Mouse (Mus musculus) neural tube, embryonic 15.5 days (tissue): ENCODE results near the gene Syn2. TPM values are rescaled to one million over a fixed set of nuclear protein-coding genes. Genes with fewer than 3 reads are reported as not detected.

Source experiments
- ATAC-seq: fragments of 200-750 bp; cut with Nextera tagmentation; 2 replicates; pipeline ENCODE4 v1.8.0; 2017; ENCODE audit warnings: mild to moderate bottlenecking, moderate TSS enrichment, moderate library complexity; ENCODE audit not compliant: low FRiP score
- H3K27ac ChIP-seq: fragments of 300-500 bp; sonication (generic); replicated peaks from 2 replicates; pipeline ENCODE4 v1.5.1; 2015; ENCODE audit warnings: mild to moderate bottlenecking, inconsistent platforms
- H3K27me3 ChIP-seq: fragments of 300-500 bp; sonication (generic); replicated peaks from 2 replicates; pipeline ENCODE4 v1.6.1; 2015; ENCODE audit warnings: inconsistent platforms
- H3K36me3 ChIP-seq: fragments of 300-500 bp; sonication (generic); 2 replicates; pipeline ENCODE4 v1.6.1; 2015; ENCODE audit warnings: inconsistent platforms
- H3K4me1 ChIP-seq: fragments of 300-500 bp; sonication (generic); 2 replicates; pipeline ENCODE4 v1.6.1; 2015; ENCODE audit warnings: inconsistent platforms
- H3K4me2 ChIP-seq: fragments of 300-500 bp; sonication (generic); 2 replicates; pipeline ENCODE4 v1.6.1; 2015; ENCODE audit warnings: inconsistent platforms, mild to moderate bottlenecking, moderate library complexity
- H3K4me3 ChIP-seq: fragments of 300-500 bp; sonication (generic); replicated peaks from 2 replicates; pipeline ENCODE4 v1.5.1; 2015; ENCODE audit warnings: mild to moderate bottlenecking, inconsistent platforms
- H3K9ac ChIP-seq: fragments of 300-500 bp; sonication (generic); replicated peaks from 2 replicates; pipeline ENCODE4 v1.6.1; 2015; ENCODE audit warnings: mild to moderate bottlenecking, inconsistent platforms
- H3K9me3 ChIP-seq: fragments of 300-500 bp; sonication (generic); replicated peaks from 2 replicates; pipeline ENCODE4 v1.6.1; 2016; ENCODE audit warnings: inconsistent platforms
- WGBS: fragments of 180-500 bp; shearing (Covaris S2); methylation state at CpG from one replicate; pipeline ENCODE4 v1.1.7; 2015; ENCODE audit warnings: mixed read lengths; 5-methylcytosine and 5-hydroxymethylcytosine counted together
- polyA plus RNA-seq: library from polyadenylated mRNA; unstranded; fragments of >200 nt; fragmentation: Nextera tagmentation; extraction: Ambion mirVana; gene quantifications from 2 replicates; pipeline ENCODE4 v1.2.1, GENCODE M21; 2015

Gene Syn2
- polyA plus RNA-seq, 1 experiment from 2014 or later: 73.3 TPM

GRCm38 (mm10) chr6:115181094-115181493, 46.4 kb downstream of the Syn2 start:
- H3K27me3 ChIP-seq: no peaks in the 10 kb centered on the region

GRCm38 (mm10) chr6:115191111-115191510, 56.4 kb downstream of the Syn2 start:
- no peaks in the 10 kb centered on the region for H3K27me3 ChIP-seq
- H3K9me3 ChIP-seq: no peaks in the 10 kb centered on the region
- no peak overlapping the region for H3K9ac ChIP-seq
- WGBS: 75% methylated on average over 7 of the region's 7 CpGs
- no peak for ATAC-seq
- no peak overlapping the region for H3K4me2 ChIP-seq
- no peaks in the 10 kb centered on the region for H3K4me1 ChIP-seq
- no peak overlapping the region for H3K4me3 ChIP-seq
- H3K27ac ChIP-seq: no peak overlapping the region
- no peaks in the 10 kb centered on the region for H3K36me3 ChIP-seq

More at GRCm38 (mm10) chr6:115181094-115181493, 46.4 kb downstream of the Syn2 start:
- Histone ChIP-seq H3K27ac (no peak overlapping the region), H3K4me1 (no peaks in the 10 kb centered on the region), H3K9me3 (no peaks in the 10 kb centered on the region), H3K36me3 (no peaks in the 10 kb centered on the region), H3K4me2 (no peak overlapping the region), H3K9ac (no peak overlapping the region), H3K4me3 (no peak overlapping the region)
- 71% methylated on average over 2 of the region's 2 CpGs for WGBS
- ATAC-seq: no peak

GRCm38 (mm10) chr6:115200753-115201152, 66.1 kb downstream of the Syn2 start:
- Histone ChIP-seq H3K4me2 (no peak overlapping the region), H3K4me1 (no peaks in the 10 kb centered on the region), H3K27me3 (no peaks in the 10 kb centered on the region), H3K4me3 (no peak overlapping the region), H3K36me3 (no peaks in the 10 kb centered on the region), H3K27ac (no peak overlapping the region), H3K9me3 (no peaks in the 10 kb centered on the region), H3K9ac (no peak overlapping the region)
- ATAC-seq: no peak
- 88% methylated on average over 3 of the region's 3 CpGs for WGBS

- Histone ChIP-seq H3K9ac (no peak overlapping the region), H3K4me2 (no peak overlapping the region), H3K36me3 (no peaks in the 10 kb centered on the region), H3K4me1 (no peaks in the 10 kb centered on the region), H3K9me3 (no peaks in the 10 kb centered on the region), H3K27ac (no peak overlapping the region), H3K27me3 (no peaks in the 10 kb centered on the region), H3K4me3 (no peak overlapping the region)
- no peak for ATAC-seq
- 76% methylated on average over 3 of the region's 3 CpGs for WGBS
These were observed 68.3 kb downstream of the Syn2 start for GRCm38 (mm10) chr6:115203029-115203428.

- no peak overlapping the region for H3K27ac ChIP-seq
- ATAC-seq: no peak
- 78% methylated on average over 2 of the region's 2 CpGs for WGBS
These were observed 75.5 kb downstream of the Syn2 start for GRCm38 (mm10) chr6:115210187-115210586.

GRCm38 (mm10) chr6:115210820-115211219, 76.1 kb downstream of the Syn2 start:
- no peaks in the 10 kb centered on the region for H3K4me1 ChIP-seq
- H3K27ac ChIP-seq: no peak overlapping the region
- H3K9me3 ChIP-seq: no peaks in the 10 kb centered on the region
- H3K4me3 ChIP-seq: no peak overlapping the region
- no peaks in the 10 kb centered on the region for H3K36me3 ChIP-seq
- no peak overlapping the region for H3K4me2 ChIP-seq
- no peak for ATAC-seq
- H3K9ac ChIP-seq: no peak overlapping the region
- no peaks in the 10 kb centered on the region for H3K27me3 ChIP-seq
- 89% methylated on average over 3 of the region's 3 CpGs for WGBS

More at GRCm38 (mm10) chr6:115210187-115210586, 75.5 kb downstream of the Syn2 start:
- Histone ChIP-seq H3K4me1 (no peaks in the 10 kb centered on the region), H3K27me3 (no peaks in the 10 kb centered on the region), H3K9ac (no peak overlapping the region), H3K4me3 (no peak overlapping the region), H3K36me3 (no peaks in the 10 kb centered on the region), H3K4me2 (no peak overlapping the region), H3K9me3 (no peaks in the 10 kb centered on the region)

- H3K27ac ChIP-seq: no peak overlapping the region
- H3K36me3 ChIP-seq: no peaks in the 10 kb centered on the region
- H3K4me2 ChIP-seq: no peak overlapping the region
- no peaks in the 10 kb centered on the region for H3K9me3 ChIP-seq
- WGBS: 67% methylated on average over 5 of the region's 5 CpGs
- ATAC-seq: no peak
- no peak overlapping the region for H3K4me3 ChIP-seq
- no peak overlapping the region for H3K9ac ChIP-seq
- no peaks in the 10 kb centered on the region for H3K27me3 ChIP-seq
- H3K4me1 ChIP-seq: no peaks in the 10 kb centered on the region
These were observed 77.6 kb downstream of the Syn2 start for GRCm38 (mm10) chr6:115212132-115212903.

GRCm38 (mm10) chr6:115213129-115213528, 78.4 kb downstream of the Syn2 start:
- Histone ChIP-seq H3K9me3 (no peaks in the 10 kb centered on the region), H3K27me3 (no peaks in the 10 kb centered on the region), H3K27ac (no peak overlapping the region), H3K4me2 (no peak overlapping the region), H3K36me3 (no peaks in the 10 kb centered on the region), H3K9ac (no peak overlapping the region), H3K4me1 (no peaks in the 10 kb centered on the region), H3K4me3 (no peak overlapping the region)
- no peak for ATAC-seq
- 46% methylated on average over 5 of the region's 5 CpGs for WGBS

- Histone ChIP-seq H3K9me3 (no peaks in the 10 kb centered on the region), H3K36me3 (no peaks in the 10 kb centered on the region), H3K4me3 (no peak overlapping the region), H3K27ac (no peak overlapping the region), H3K4me1 (peaks cover 12% of the 10 kb centered on the region; the same call in 1 of the 2 replicates), H3K27me3 (no peaks in the 10 kb centered on the region), H3K4me2 (no peak overlapping the region), H3K9ac (no peak overlapping the region)
- 76% methylated on average over 8 of the region's 8 CpGs for WGBS
- ATAC-seq: no peak
These were observed 86.5 kb downstream of the Syn2 start for GRCm38 (mm10) chr6:115221215-115221641.

GRCm38 (mm10) chr6:115225519-115225918, 90.8 kb downstream of the Syn2 start:
- no peak overlapping the region for H3K4me3 ChIP-seq
- no peak overlapping the region for H3K4me2 ChIP-seq
- H3K27me3 ChIP-seq: no peaks in the 10 kb centered on the region
- WGBS: 71% methylated on average over 3 of the region's 3 CpGs
- no peaks in the 10 kb centered on the region for H3K36me3 ChIP-seq
- no peak for ATAC-seq
- peaks cover 15% of the 10 kb centered on the region; the same call in 1 of the 2 replicates for H3K4me1 ChIP-seq
- no peak overlapping the region for H3K27ac ChIP-seq
- no peak overlapping the region for H3K9ac ChIP-seq
- H3K9me3 ChIP-seq: no peaks in the 10 kb centered on the region

- Histone ChIP-seq H3K4me3 (no peak within 1 kb of the TSS), H3K4me2 (no peak within 1 kb of the TSS), H3K27ac (peak within 1 kb of the TSS; percentile 10; the same call in 1 of the 2 replicates), H3K9ac (no peak within 1 kb of the TSS), H3K4me1 (peaks cover 7% of the 10 kb centered on the region; the same call in 1 of the 2 replicates), H3K9me3 (no peaks in the 10 kb centered on the region), H3K27me3 (no peaks in the 10 kb centered on the region), H3K36me3 (no peaks in the 10 kb centered on the region)
- ATAC-seq: no peak
- 72% methylated on average over 4 of the region's 4 CpGs for WGBS
These were observed 92.3 kb downstream of the Syn2 start, which contains the start of gene Gm17482 for GRCm38 (mm10) chr6:115227043-115227442. Gm17482 (plus strand) TSS chr6:115227343.

GRCm38 (mm10) chr6:115227529-115227928, 92.8 kb downstream of the Syn2 start:
- 9% methylated on average over 2 of the region's 2 CpGs for WGBS
- Histone ChIP-seq H3K4me2 (no peak overlapping the region), H3K9ac (no peak overlapping the region), H3K4me3 (no peak overlapping the region), H3K27me3 (no peaks in the 10 kb centered on the region), H3K4me1 (peaks cover 7% of the 10 kb centered on the region; the same call in 1 of the 2 replicates), H3K36me3 (no peaks in the 10 kb centered on the region), H3K27ac (0 out of 2 replicates have a peak overlapping the region, but pooled peaks have one; percentile 10), H3K9me3 (no peaks in the 10 kb centered on the region)
- ATAC-seq: no peak
